Comparison of ENCODE assay signal across 8 mouse cellular contexts in the genomic region with DNA sequence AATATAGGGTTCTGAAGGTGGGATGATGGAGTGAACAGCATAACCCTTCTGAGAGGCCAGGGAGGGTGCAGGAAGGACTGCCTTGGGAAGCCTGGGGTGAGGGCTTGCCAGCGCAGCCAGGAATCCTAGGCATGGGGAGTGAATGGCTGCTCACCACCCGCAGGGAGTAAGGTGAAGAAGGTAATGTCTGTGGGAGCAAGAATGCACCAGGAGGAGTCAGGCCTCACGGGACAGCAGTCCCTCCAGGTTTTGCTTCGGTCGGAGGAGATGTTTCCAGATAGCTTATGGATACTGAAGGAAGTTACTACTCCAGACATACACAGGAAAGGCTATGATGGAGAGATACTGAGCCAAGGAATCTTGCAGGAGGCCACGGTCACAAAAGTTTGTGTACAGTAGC. TPM values are rescaled to one million over a fixed set of nuclear protein-coding genes. Genes with fewer than 3 reads are reported as not detected.
A peak's percentile ranks its signal among the peaks of the same experiment; 100 is the strongest.
DNase-seq lines count a peak whose midpoint lies in the region; ATAC-seq and TF ChIP-seq lines count a peak whose summit lies in the region.

No protein-coding gene starts in this region.

- no peaks in the 10 kb centered on the region for H3K36me3 ChIP-seq in lung, postnatal 0 days (ENCODE audit: insufficient read depth, low read length)
- H3K36me3 ChIP-seq in hindbrain, embryonic 10.5 days, result no peaks in the 10 kb centered on the region
- no peaks in the 10 kb centered on the region for H3K36me3 ChIP-seq in neural tube, embryonic 13.5 days

- H3K27ac ChIP-seq in lung, postnatal 0 days (ENCODE audit: low read length), result no peak overlapping the region
- no peak overlapping the region for H3K27ac ChIP-seq in hindbrain, embryonic 10.5 days
- no peak overlapping the region; the same call in 1 of the 2 replicates for H3K27ac ChIP-seq in neural tube, embryonic 13.5 days (replicated peaks)

- TF ChIP-seq CTCF in lung, adult 2 months (IDR thresholded peaks at IDR 0.05; ENCODE audit: insufficient read depth, low read length), result no peak
- no peak for TF ChIP-seq CTCF in lung, postnatal 0 days (IDR thresholded peaks at IDR 0.05)

- DNase-seq in cerebellum, adult 11-12 months, result peak; percentile 54
- no peak for DNase-seq in cerebellum, postnatal 4 days (ENCODE audit: low spot score in 2 of 2)
- peak; percentile 1 for DNase-seq in lung, adult 2 months
- no peak for DNase-seq in lung, postnatal 0 days (ENCODE audit: low spot score)
- DNase-seq in hindbrain, embryonic 10.5 days (ENCODE audit: low spot score), result no peak
- no peak for DNase-seq in ovary, adult 18-20 months (ENCODE audit: low spot score)

- no peak for TF ChIP-seq EP300 in lung, postnatal 0 days (IDR thresholded peaks at IDR 0.05)

- no peak overlapping the region for H3K4me3 ChIP-seq in lung, adult 2 months (replicated peaks; ENCODE audit: extremely low read depth, low read depth, low read length)
- no peak overlapping the region for H3K4me3 ChIP-seq in lung, postnatal 0 days (ENCODE audit: low read depth, low read length)
- peak overlapping the region; percentile 76 for H3K4me3 ChIP-seq in hindbrain, embryonic 10.5 days
- H3K4me3 ChIP-seq in neural tube, embryonic 13.5 days, result peak overlapping the region; percentile 65

- H3K27me3 ChIP-seq in lung, postnatal 0 days (replicated peaks; ENCODE audit: insufficient read depth, low read length), result peaks cover 33% of the 10 kb centered on the region
- H3K27me3 ChIP-seq in hindbrain, embryonic 10.5 days (ENCODE audit: insufficient read depth, poor library complexity, severe bottlenecking), result peaks cover 67% of the 10 kb centered on the region
- H3K27me3 ChIP-seq in neural tube, embryonic 13.5 days, result peaks cover 60% of the 10 kb centered on the region

- H3K9ac ChIP-seq in lung, postnatal 0 days (replicated peaks; ENCODE audit: low read depth), result no peak overlapping the region
- H3K9ac ChIP-seq in neural tube, embryonic 13.5 days, result peak overlapping the region; percentile 80; the same call in 1 of the 2 replicates

- ATAC-seq in lung, postnatal 0 days, result no peak
- no peak for ATAC-seq in neural tube, embryonic 13.5 days (ENCODE audit: low read depth)
- ATAC-seq in activated CD4-positive, CD25-positive, alpha-beta regulatory T cell, adult 4 months, result no peak

- no peak for TF ChIP-seq POLR2A in lung, adult 2 months (IDR thresholded peaks at IDR 0.05; ENCODE audit: borderline replicate concordance, extremely low read depth, low read depth, low read length)

- peaks cover 2% of the 10 kb centered on the region; the same call in 1 of the 2 replicates for H3K4me1 ChIP-seq in lung, adult 2 months (ENCODE audit: control insufficient read depth, insufficient read depth, low read length)
- H3K4me1 ChIP-seq in lung, postnatal 0 days (ENCODE audit: insufficient read depth, low read depth, low read length), result no peaks in the 10 kb centered on the region
- peaks cover 15% of the 10 kb centered on the region for H3K4me1 ChIP-seq in hindbrain, embryonic 10.5 days (replicated peaks)
- peaks cover 22% of the 10 kb centered on the region for H3K4me1 ChIP-seq in neural tube, embryonic 13.5 days (replicated peaks)

- H3K9me3 ChIP-seq in lung, postnatal 0 days (ENCODE audit: low read length), result no peaks in the 10 kb centered on the region
- H3K9me3 ChIP-seq in hindbrain, embryonic 10.5 days, result no peaks in the 10 kb centered on the region
- no peaks in the 10 kb centered on the region for H3K9me3 ChIP-seq in neural tube, embryonic 13.5 days

- no peak overlapping the region for H3K4me2 ChIP-seq in lung, postnatal 0 days (replicated peaks; ENCODE audit: low read depth, low read length)
- H3K4me2 ChIP-seq in neural tube, embryonic 13.5 days, result peak overlapping the region; percentile 86

- 26% methylated on average over 6 of the region's 6 CpGs for WGBS in lung, adult 2 months
- 27% methylated on average over 6 of the region's 6 CpGs for WGBS in lung, postnatal 0 days
- 31% methylated on average over 6 of the region's 6 CpGs for WGBS in hindbrain, embryonic 10.5 days
- WGBS in neural tube, embryonic 13.5 days, result 28% methylated on average over 6 of the region's 6 CpGs

RNA-seq across cellular contexts. Expression of gene Panx2, which starts 0.8 kb away (rescaled TPM):
- polyA plus RNA-seq in lung, adult 2 months (2012; rRNA removed), result 0.28 and 0.36 TPM in 2 replicates
- polyA plus RNA-seq in lung, postnatal 0 days (2015; fragmentation: Nextera tagmentation; extraction: Ambion mirVana), result 0.11 and 0.18 TPM in 2 replicates
- polyA plus RNA-seq in hindbrain, embryonic 10.5 days (2016; fragmentation: Nextera tagmentation; extraction: Ambion mirVana), result 0.26 and 0.56 TPM in 2 replicates
- polyA plus RNA-seq in neural tube, embryonic 13.5 days (2015; fragmentation: Nextera tagmentation; extraction: Ambion mirVana), result 2.8 and 3.4 TPM in 2 replicates
- not detected for polyA plus RNA-seq in activated CD4-positive, CD25-positive, alpha-beta regulatory T cell, adult 4 months (2017; shearing (Covaris generic))

RNA-seq across cellular contexts. Expression of gene Trabd, which starts 16.2 kb away (rescaled TPM):
- 49.3 and 64.3 TPM in 2 replicates for polyA plus RNA-seq in lung, adult 2 months (2012; rRNA removed)
- 41.8 and 43.4 TPM in 2 replicates for polyA plus RNA-seq in lung, postnatal 0 days (2015; fragmentation: Nextera tagmentation; extraction: Ambion mirVana)
- 56.2 and 57.8 TPM in 2 replicates for polyA plus RNA-seq in hindbrain, embryonic 10.5 days (2016; fragmentation: Nextera tagmentation; extraction: Ambion mirVana)
- 39.6 and 46.8 TPM in 2 replicates for polyA plus RNA-seq in neural tube, embryonic 13.5 days (2015; fragmentation: Nextera tagmentation; extraction: Ambion mirVana)
- polyA plus RNA-seq in activated CD4-positive, CD25-positive, alpha-beta regulatory T cell, adult 4 months (2017; shearing (Covaris generic)), result 10 to 100 TPM; 29.5 to 33.9 TPM

RNA-seq across cellular contexts. Expression of gene Selenoo, which starts 30.1 kb away (rescaled TPM):
- 37.1 and 42.8 TPM in 2 replicates for polyA plus RNA-seq in lung, adult 2 months (2012; rRNA removed)
- 13.9 and 16.0 TPM in 2 replicates for polyA plus RNA-seq in lung, postnatal 0 days (2015; fragmentation: Nextera tagmentation; extraction: Ambion mirVana)
- 15.9 and 21.6 TPM in 2 replicates for polyA plus RNA-seq in hindbrain, embryonic 10.5 days (2016; fragmentation: Nextera tagmentation; extraction: Ambion mirVana)
- 21.0 and 21.9 TPM in 2 replicates for polyA plus RNA-seq in neural tube, embryonic 13.5 days (2015; fragmentation: Nextera tagmentation; extraction: Ambion mirVana)
- polyA plus RNA-seq in activated CD4-positive, CD25-positive, alpha-beta regulatory T cell, adult 4 months (2017; shearing (Covaris generic)), result 1 to 10 TPM; 8.8 to 9.1 TPM

Comparison
In these comparisons a context has a peak if more than half of its experiments do, and no peak if none do; other contexts are left out.
1. DNase-seq: peak in cerebellum, adult 11-12 months (single experiment) and lung, adult 2 months (single experiment); none in cerebellum, postnatal 4 days (0 of 2), lung, postnatal 0 days (single experiment), hindbrain, embryonic 10.5 days (single experiment) and ovary, adult 18-20 months (single experiment).
2. H3K4me3 ChIP-seq: peak in hindbrain, embryonic 10.5 days (single experiment) and neural tube, embryonic 13.5 days (single experiment); none in lung, adult 2 months (single experiment) and lung, postnatal 0 days (single experiment).